Mouse (Mus musculus): ENCODE measurements around the gene Nol8.

- TF ChIP-seq HCFC1 (IDR thresholded peaks at IDR 0.05; ENCODE audit: borderline replicate concordance, insufficient read depth, low read length): no peak
- no peak for TF ChIP-seq ZC3H11A (IDR thresholded peaks at IDR 0.05; ENCODE audit: borderline replicate concordance, low read depth, low read length)
- no peak for TF ChIP-seq CHD2 (IDR thresholded peaks at IDR 0.05; ENCODE audit: low read depth, low read length)
- no peak for TF ChIP-seq MAFK (IDR thresholded peaks at IDR 0.05; ENCODE audit: insufficient read depth, low read depth, low read length)
These were observed 45.2 kb upstream of the Nol8 start, which contains the start of gene Ogn for GRCm38 (mm10) chr13:49607714-49608113.
